In genomic region chr8:6321346-6321745, GRCm38 (mm10) we compare ENCODE assay signal across 15 mouse cellular contexts.
"Had no signal": no experiment of that assay in that cellular context is flagged by ENCODE, and none has a peak within 500 bp of the region (broad histone marks: within the 10 kb centered on the region; RNA-seq: fewer than 3 reads in every experiment).

No protein-coding gene starts in this region.

- H3K27me3 ChIP-seq: kidney, embryonic 15.5 days; liver, embryonic 15.5 days; midbrain, embryonic 15.5 days; stomach, embryonic 15.5 days had no signal

- H3K36me3 ChIP-seq: kidney, embryonic 15.5 days; limb, embryonic 10.5 days; liver, embryonic 15.5 days; midbrain, embryonic 10.5 days; midbrain, embryonic 15.5 days; stomach, embryonic 15.5 days had no signal

- H3K9ac ChIP-seq: kidney, embryonic 15.5 days; liver, embryonic 15.5 days; midbrain, embryonic 15.5 days; stomach, embryonic 15.5 days had no signal

- H3K4me3 ChIP-seq: kidney, embryonic 15.5 days; limb, embryonic 10.5 days; liver, embryonic 15.5 days; midbrain, embryonic 10.5 days; midbrain, embryonic 15.5 days; stomach, embryonic 15.5 days had no signal

- H3K4me2 ChIP-seq: kidney, embryonic 15.5 days; liver, embryonic 11.5 days; liver, embryonic 15.5 days; midbrain, embryonic 15.5 days; stomach, embryonic 15.5 days had no signal

- H3K4me1 ChIP-seq: kidney, embryonic 15.5 days; limb, embryonic 10.5 days; liver, embryonic 15.5 days; midbrain, embryonic 10.5 days; midbrain, embryonic 15.5 days; stomach, embryonic 15.5 days had no signal

- DNase-seq: kidney, adult 2 months; kidney, postnatal 14 days; layer of hippocampus, postnatal 36 days; lung, adult 2 months; lung, postnatal 4 days; thymus, adult 2 months; thymus, postnatal 25 days had no signal

- H3K9me3 ChIP-seq: kidney, embryonic 15.5 days; limb, embryonic 10.5 days; liver, embryonic 15.5 days; midbrain, embryonic 10.5 days; midbrain, embryonic 15.5 days; stomach, embryonic 15.5 days had no signal

- H3K27ac ChIP-seq: kidney, embryonic 15.5 days; limb, embryonic 10.5 days; liver, embryonic 15.5 days; midbrain, embryonic 10.5 days; midbrain, embryonic 15.5 days; stomach, embryonic 15.5 days had no signal

- ATAC-seq: lung, postnatal 0 days; midbrain, embryonic 15.5 days had no signal
